Mouse (Mus musculus) lung, adult 2 months (tissue): ENCODE measurements around the gene Rcan2.

ENCODE experiments used
- CTCF ChIP-seq: fragments of 200-500 bp; IDR thresholded peaks from 2 replicates; pipeline ENCODE4 v1.5.1; 2011; ENCODE audit warnings: mild to moderate bottlenecking, low read length, control low read depth; ENCODE audit not compliant: insufficient read depth
- POLR2A ChIP-seq: fragments of 200-500 bp; IDR thresholded peaks from 2 replicates; pipeline ENCODE4 v1.6.1; 2011; ENCODE audit warnings: low read depth, mild to moderate bottlenecking, control low read depth, low read length, borderline replicate concordance; ENCODE audit errors: extremely low read depth

DNA sequence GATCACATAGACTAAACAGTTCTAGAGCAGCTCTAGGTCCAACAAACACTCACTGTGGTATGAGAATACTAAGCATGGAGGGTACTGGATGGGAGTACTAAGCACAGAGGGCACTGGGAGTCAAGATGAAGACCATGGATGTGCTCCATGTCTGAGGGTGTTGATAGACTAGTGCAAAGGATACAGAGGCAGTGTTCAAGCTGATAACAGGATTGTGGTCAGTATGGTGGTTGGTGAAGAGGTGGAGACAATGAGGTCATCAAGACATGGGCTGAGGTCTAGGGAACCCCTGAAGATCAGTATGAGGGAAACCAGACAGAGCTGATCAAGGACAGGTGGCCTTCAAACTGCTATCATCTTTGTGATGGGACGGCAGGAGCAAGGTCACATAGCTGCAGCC, 99.0 kb downstream of the Rcan2 start:
- TF ChIP-seq CTCF, result no peak
- TF ChIP-seq POLR2A, result no peak
